Mouse (Mus musculus): ENCODE results near the gene Hs3st1.
"Not testable (repeated sequence)": the region's sequence is repeated elsewhere in the genome, so short reads cannot be mapped to it uniquely, and the experiment has no call there.

Hs3st1 gene

GRCm38 (mm10) chr5:39755375-39755774 lies at the start of gene Hs3st1:
Gene Hs3st1 (minus strand): TSS chr5:39755475.
- not testable (repeated sequence) for DNase-seq (ENCODE audit: low spot score in 2 of 2)

GRCm38 (mm10) chr5:39804663-39805062 lies 49.4 kb upstream of the Hs3st1 start:
- DNase-seq (ENCODE audit: low spot score in 2 of 2), result no peak

- DNase-seq (ENCODE audit: low spot score in 2 of 2), result no peak
Observed at GRCm38 (mm10) chr5:39803941-39804340, 48.7 kb upstream of the Hs3st1 start.

- DNase-seq (ENCODE audit: low spot score in 2 of 2), result no peak
Observed at GRCm38 (mm10) chr5:39803457-39803856, 48.2 kb upstream of the Hs3st1 start.

- no peak for DNase-seq (ENCODE audit: low spot score in 2 of 2)
Observed at GRCm38 (mm10) chr5:39802110-39802509, 46.8 kb upstream of the Hs3st1 start.

GRCm38 (mm10) chr5:39777094-39777710 lies 21.9 kb upstream of the Hs3st1 start:
- DNase-seq (ENCODE audit: low spot score in 2 of 2), result no peak

- DNase-seq (ENCODE audit: low spot score in 2 of 2), result no peak
Observed at GRCm38 (mm10) chr5:39771680-39772348, 16.5 kb upstream of the Hs3st1 start.

- no peak for DNase-seq (ENCODE audit: low spot score in 2 of 2)
Observed at GRCm38 (mm10) chr5:39761682-39762456, 6.6 kb upstream of the Hs3st1 start.

GRCm38 (mm10) chr5:39758890-39759475 lies 3.7 kb upstream of the Hs3st1 start:
- DNase-seq (ENCODE audit: low spot score in 2 of 2), result no peak

- DNase-seq (ENCODE audit: low spot score in 2 of 2), result no peak
Observed at GRCm38 (mm10) chr5:39736843-39737242, 18.4 kb downstream of the Hs3st1 start.

- DNase-seq (ENCODE audit: low spot score in 2 of 2), result no peak
Observed at GRCm38 (mm10) chr5:39733750-39734443, 21.4 kb downstream of the Hs3st1 start.

GRCm38 (mm10) chr5:39733013-39733749 lies 22.1 kb downstream of the Hs3st1 start:
- no peak for DNase-seq (ENCODE audit: low spot score in 2 of 2)

GRCm38 (mm10) chr5:39715694-39716550 lies 39.4 kb downstream of the Hs3st1 start:
- no peak for DNase-seq (ENCODE audit: low spot score in 2 of 2)

GRCm38 (mm10) chr5:39715193-39715592 lies 40.1 kb downstream of the Hs3st1 start:
- no peak for DNase-seq (ENCODE audit: low spot score in 2 of 2)

GRCm38 (mm10) chr5:39705539-39705938 lies 49.7 kb downstream of the Hs3st1 start:
- no peak for DNase-seq (ENCODE audit: low spot score in 2 of 2)

GRCm38 (mm10) chr5:39660826-39661225 lies 94.4 kb downstream of the Hs3st1 start:
- DNase-seq (ENCODE audit: low spot score in 2 of 2), result no peak

GRCm38 (mm10) chr5:39659417-39659816 lies 95.9 kb downstream of the Hs3st1 start:
- no peak for DNase-seq (ENCODE audit: low spot score in 2 of 2)

GRCm38 (mm10) chr5:39644827-39645380 lies 110.4 kb downstream of the Hs3st1 start:
- no peak for DNase-seq (ENCODE audit: low spot score in 2 of 2)

GRCm38 (mm10) chr5:39643924-39644826 lies 111.1 kb downstream of the Hs3st1 start:
- peak; percentile 27 to 75 for DNase-seq (ENCODE audit: low spot score in 2 of 2)
